Mouse (Mus musculus) midbrain, embryonic 11.5 days (tissue): ENCODE measurements at regions not wholly inside any gene's neighbourhood (a gene's known extent, or its start where the extent isn't known, plus 50 kb on each side); places are given as distances from the start of the nearest gene placed in this dataset.

Experiments used
- ATAC-seq: fragments of 200-750 bp; cut with Nextera tagmentation; 2 replicates; pipeline ENCODE4 v1.8.0; 2017; ENCODE audit warnings: moderate TSS enrichment, moderate library complexity; ENCODE audit not compliant: low FRiP score
- DNase-seq: peaks from one replicate; pipeline ENCODE4 v3.0.0; 2015; ENCODE audit warnings: low spot score; ENCODE audit errors: missing footprints
- H3K27ac ChIP-seq: fragments of 300-500 bp; sonication (generic); 2 replicates; pipeline ENCODE4 v1.5.1; 2014; ENCODE audit warnings: low read depth, low read length
- H3K27me3 ChIP-seq: fragments of 300-500 bp; sonication (generic); 2 replicates; pipeline ENCODE4 v1.6.1; 2014; ENCODE audit warnings: mild to moderate bottlenecking, low read length, moderate library complexity, mixed read lengths; ENCODE audit not compliant: control insufficient read depth, insufficient read depth
- H3K36me3 ChIP-seq: fragments of 300-500 bp; sonication (generic); 2 replicates; pipeline ENCODE4 v1.6.1; 2014; ENCODE audit warnings: mild to moderate bottlenecking, low read length, moderate library complexity, mixed read lengths; ENCODE audit not compliant: control insufficient read depth, insufficient read depth
- H3K4me1 ChIP-seq: fragments of 300-500 bp; sonication (generic); 2 replicates; pipeline ENCODE4 v1.6.1; 2014; ENCODE audit warnings: low read length; ENCODE audit not compliant: control insufficient read depth, insufficient read depth
- H3K4me2 ChIP-seq: fragments of 300-500 bp; sonication (generic); 2 replicates; pipeline ENCODE4 v1.6.1; 2014; ENCODE audit warnings: mild to moderate bottlenecking, moderate library complexity
- H3K4me3 ChIP-seq: fragments of 300-500 bp; sonication (generic); 2 replicates; pipeline ENCODE4 v1.5.1; 2014; ENCODE audit warnings: low read depth, low read length
- H3K9ac ChIP-seq: fragments of 300-500 bp; sonication (generic); 2 replicates; pipeline ENCODE4 v1.6.1; 2014; ENCODE audit warnings: low read length
- H3K9me3 ChIP-seq: fragments of 300-500 bp; sonication (generic); 2 replicates; pipeline ENCODE4 v1.6.1; 2016; ENCODE audit warnings: low read length; ENCODE audit not compliant: control insufficient read depth
- WGBS: fragments of 180-500 bp; shearing (Covaris S2); extraction: QIAGEN DNeasy Blood & Tissue Kit; methylation state at CpG from one replicate; pipeline ENCODE4 v1.1.7; 2014; 5-methylcytosine and 5-hydroxymethylcytosine counted together

DNA sequence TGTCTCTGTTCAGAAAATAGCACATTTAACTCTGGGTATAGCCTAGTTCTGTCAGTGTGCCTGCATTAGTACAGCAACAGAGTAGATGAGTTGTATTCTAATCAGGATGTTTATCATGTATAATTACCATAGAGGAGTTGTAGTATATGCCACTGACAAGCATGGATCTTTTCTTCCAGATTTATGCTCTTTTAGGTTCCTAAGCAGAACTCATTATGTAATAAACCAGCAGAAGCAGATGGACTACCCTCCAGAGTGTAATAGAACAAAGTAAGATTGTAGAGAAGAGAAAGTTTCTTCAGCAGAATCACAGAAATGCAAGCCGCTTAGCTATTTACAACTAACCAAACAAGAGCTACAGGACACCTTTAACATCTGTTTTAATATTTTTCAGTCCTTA, 517.2 kb upstream of the Epha5 start:
- ATAC-seq, result no peak

DNA sequence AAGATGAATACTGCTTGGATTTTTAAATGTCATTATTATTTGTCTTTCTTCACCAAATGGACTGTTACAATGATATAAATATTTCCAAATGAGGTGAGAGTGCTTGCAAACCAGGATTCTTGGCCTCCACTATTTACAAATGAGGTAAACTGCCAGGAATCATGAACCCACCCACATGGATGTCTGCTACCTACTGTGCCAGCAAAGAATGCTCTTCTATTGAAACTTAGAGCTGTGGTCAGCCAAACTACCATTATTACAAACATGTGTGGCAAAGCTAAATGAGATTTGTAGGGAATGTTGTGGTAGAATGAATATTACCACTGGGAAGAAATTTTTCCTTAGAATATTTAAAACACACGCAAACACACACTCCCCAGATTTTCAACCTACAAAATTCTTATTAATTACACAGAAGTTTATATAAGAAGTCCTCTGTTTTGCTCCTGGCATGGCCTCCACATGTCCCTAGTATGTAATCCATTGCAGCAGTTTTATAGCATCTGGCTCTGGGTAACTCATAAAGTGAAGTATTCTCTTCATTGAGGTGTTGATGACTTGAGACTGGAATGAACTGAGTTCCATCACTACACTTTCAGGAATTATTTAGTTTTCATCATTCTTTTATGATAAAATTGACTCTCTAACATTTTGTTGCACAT, 500.6 kb upstream of the Epha5 start:
- Histone ChIP-seq H3K9me3 (no peaks in the 10 kb centered on the region), H3K4me1 (no peaks in the 10 kb centered on the region), H3K36me3 (no peaks in the 10 kb centered on the region), H3K4me2 (no peak overlapping the region), H3K27me3 (no peaks in the 10 kb centered on the region), H3K27ac (no peak overlapping the region), H3K9ac (no peak overlapping the region), H3K4me3 (no peak overlapping the region)
- no peak for DNase-seq
- no peak for ATAC-seq
- 95% methylated on average over 1 of the region's 1 CpGs for WGBS

More for the DNA sequence above, 517.2 kb upstream of the Epha5 start:
- Histone ChIP-seq H3K27ac (no peak overlapping the region), H3K27me3 (no peaks in the 10 kb centered on the region), H3K4me2 (no peak overlapping the region), H3K4me1 (no peaks in the 10 kb centered on the region), H3K36me3 (no peaks in the 10 kb centered on the region), H3K9me3 (no peaks in the 10 kb centered on the region), H3K9ac (no peak overlapping the region), H3K4me3 (no peak overlapping the region)
- 100% methylated on average over 1 of the region's 1 CpGs for WGBS
- DNase-seq, result no peak

DNA sequence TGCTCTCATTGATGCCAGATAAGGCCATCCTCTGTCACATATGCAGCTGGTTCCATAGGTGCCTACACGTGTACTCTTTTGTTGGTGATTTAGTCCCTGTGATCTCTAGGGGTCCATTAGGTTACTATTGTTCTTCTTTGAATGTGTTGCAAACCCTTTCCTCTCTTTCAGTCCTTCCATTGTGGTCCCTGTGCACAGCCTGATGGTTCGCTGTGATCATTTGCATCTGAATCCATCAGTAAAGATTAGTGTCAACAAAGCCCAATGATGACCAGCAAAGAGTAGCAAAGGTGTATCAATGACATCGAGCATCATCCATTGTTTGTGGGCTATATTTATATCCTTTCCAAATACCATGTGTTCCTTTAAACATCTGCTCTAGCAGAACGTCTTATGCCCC, 484.5 kb upstream of the Epha5 start:
- H3K36me3 ChIP-seq, result no peaks in the 10 kb centered on the region
- H3K9ac ChIP-seq, result no peak overlapping the region
- DNase-seq, result peak; percentile 53
- no peak overlapping the region for H3K4me3 ChIP-seq
- WGBS, result 29% methylated on average over 4 of the region's 4 CpGs
- H3K9me3 ChIP-seq, result no peaks in the 10 kb centered on the region
- ATAC-seq, result no peak; the same call in 1 of the 2 replicates
- no peak overlapping the region for H3K27ac ChIP-seq
- H3K27me3 ChIP-seq, result no peaks in the 10 kb centered on the region
- no peaks in the 10 kb centered on the region for H3K4me1 ChIP-seq
- no peak overlapping the region for H3K4me2 ChIP-seq

DNA sequence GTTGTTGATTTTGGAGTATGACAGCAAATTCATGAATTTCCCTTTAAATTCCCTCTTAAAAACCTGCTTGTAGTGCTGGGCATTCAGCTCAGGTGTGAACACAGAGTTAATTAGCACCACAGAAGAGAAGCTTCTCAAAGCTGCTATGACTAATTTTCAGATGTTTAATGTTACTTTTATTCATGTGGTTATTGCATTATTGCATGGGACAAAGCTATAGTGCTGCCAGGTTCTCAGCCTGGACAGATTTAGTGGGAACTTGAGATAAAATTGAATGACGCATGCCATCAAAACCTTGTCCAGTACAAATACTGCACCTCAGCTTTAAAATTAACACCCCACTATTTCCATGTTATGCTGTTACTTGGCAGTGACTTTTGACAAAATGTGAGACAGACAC, 480.4 kb upstream of the Epha5 start:
- Histone ChIP-seq H3K36me3 (no peaks in the 10 kb centered on the region), H3K9me3 (no peaks in the 10 kb centered on the region), H3K4me1 (no peaks in the 10 kb centered on the region), H3K27me3 (no peaks in the 10 kb centered on the region), H3K4me3 (no peak overlapping the region), H3K9ac (no peak overlapping the region), H3K4me2 (no peak overlapping the region), H3K27ac (no peak overlapping the region)
- 97% methylated on average over 1 of the region's 1 CpGs for WGBS
- ATAC-seq (no peak), DNase-seq (peak; percentile 65)

DNA sequence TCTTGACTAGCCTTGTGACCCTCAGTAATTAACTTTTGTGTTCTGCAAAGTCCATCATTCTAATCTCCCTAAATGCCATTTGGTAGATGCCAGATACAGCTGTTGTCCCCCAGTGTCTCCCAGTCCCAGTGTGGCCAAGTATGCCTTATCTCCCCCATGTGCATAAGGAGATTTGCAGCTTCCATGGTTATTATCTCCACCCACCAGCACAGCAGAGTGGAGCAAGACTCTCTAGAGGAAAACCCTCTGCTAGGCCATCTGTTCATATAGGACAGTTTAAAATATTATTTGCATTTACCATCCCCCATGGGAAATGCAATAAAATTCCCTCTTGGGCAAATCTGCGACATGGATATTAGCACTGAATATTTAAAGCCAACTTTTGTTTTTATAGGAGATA, 436.4 kb upstream of the Epha5 start:
- H3K27ac ChIP-seq, result no peak overlapping the region
- peak; percentile 78 for ATAC-seq
- H3K4me1 ChIP-seq, result peaks cover 2% of the 10 kb centered on the region; the same call in 1 of the 2 replicates
- no peak overlapping the region for H3K4me2 ChIP-seq
- 65% methylated on average over 1 of the region's 1 CpGs for WGBS
- no peak for DNase-seq
- no peaks in the 10 kb centered on the region for H3K36me3 ChIP-seq
- H3K27me3 ChIP-seq, result peaks cover 2% of the 10 kb centered on the region; the same call in 1 of the 2 replicates
- no peaks in the 10 kb centered on the region for H3K9me3 ChIP-seq
- H3K9ac ChIP-seq, result no peak overlapping the region
- no peak overlapping the region for H3K4me3 ChIP-seq

DNA sequence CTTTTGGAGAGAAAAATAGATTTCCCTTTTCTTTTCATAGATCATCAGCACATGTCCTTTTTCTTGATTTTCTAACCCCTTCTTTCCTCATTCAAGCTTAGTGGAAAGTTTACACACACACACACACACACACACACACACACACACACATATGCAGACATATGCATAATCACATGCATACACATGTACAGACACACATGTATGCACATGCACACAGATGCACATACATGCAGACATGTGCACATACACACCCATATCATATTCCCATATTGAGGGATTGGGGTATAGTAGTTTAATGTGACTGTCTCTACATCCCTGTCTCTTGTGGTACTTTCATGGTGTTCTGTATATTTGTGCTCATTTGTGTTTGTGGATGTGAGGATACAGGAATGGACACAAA, 432.0 kb upstream of the Epha5 start:
- Histone ChIP-seq H3K9ac (no peak overlapping the region), H3K4me1 (peaks cover 2% of the 10 kb centered on the region; the same call in 1 of the 2 replicates), H3K4me3 (no peak overlapping the region), H3K4me2 (no peak overlapping the region), H3K36me3 (no peaks in the 10 kb centered on the region), H3K27ac (no peak overlapping the region), H3K9me3 (no peaks in the 10 kb centered on the region), H3K27me3 (peaks cover 4% of the 10 kb centered on the region)
- 0 out of 2 replicates have a peak, but pooled peaks have one; percentile 45 for ATAC-seq
- DNase-seq, result no peak

DNA sequence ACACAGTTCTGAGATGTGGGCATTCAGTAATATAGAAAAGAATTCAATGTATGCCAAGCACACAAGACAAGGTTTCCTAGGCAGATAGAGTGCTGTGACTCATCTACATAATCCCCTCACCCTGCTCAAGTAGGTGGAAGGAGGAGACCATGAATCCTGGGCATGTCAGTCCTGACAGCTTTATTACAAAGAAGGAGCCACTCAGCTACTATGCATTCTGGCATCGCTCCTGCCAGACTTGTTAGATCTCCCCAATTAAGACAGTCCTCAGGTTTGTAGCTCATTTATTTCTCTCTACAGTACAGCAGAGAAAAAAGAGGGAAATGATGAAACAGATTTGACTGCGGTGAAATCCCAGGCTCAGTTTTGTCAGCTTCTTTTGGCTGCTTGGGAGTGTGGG, 431.6 kb upstream of the Epha5 start:
- H3K27ac ChIP-seq, result no peak overlapping the region
- H3K4me3 ChIP-seq, result no peak overlapping the region
- peaks cover 4% of the 10 kb centered on the region for H3K27me3 ChIP-seq
- H3K9me3 ChIP-seq, result no peaks in the 10 kb centered on the region
- DNase-seq (peak; percentile 92), ATAC-seq (peak; percentile 96)
- whole genome bisulfite sequencing, result 21% methylated on average over 2 of the region's 2 CpGs
- no peak overlapping the region for H3K9ac ChIP-seq
- H3K36me3 ChIP-seq, result no peaks in the 10 kb centered on the region
- no peak overlapping the region for H3K4me2 ChIP-seq
- peaks cover 2% of the 10 kb centered on the region; the same call in 1 of the 2 replicates for H3K4me1 ChIP-seq

DNA sequence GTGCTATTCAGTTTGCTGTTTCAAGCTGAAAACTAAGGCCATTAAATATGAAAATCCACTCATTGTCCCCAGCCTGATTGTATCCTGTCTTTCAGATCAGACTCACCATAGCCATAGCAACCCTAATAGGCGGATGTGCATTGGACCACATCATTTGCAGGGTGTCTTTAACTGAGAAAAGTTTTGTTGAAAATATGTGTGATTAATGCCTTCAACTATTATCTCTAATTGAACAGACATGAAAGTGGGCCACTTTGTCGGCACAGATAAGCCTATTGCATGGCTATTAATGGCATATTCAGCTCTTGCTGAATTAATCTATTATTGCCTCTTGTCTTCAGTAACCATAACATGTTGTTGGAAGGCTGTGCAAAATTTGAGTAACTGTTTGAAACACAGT, 394.3 kb upstream of the Epha5 start:
- Histone ChIP-seq H3K27me3 (no peaks in the 10 kb centered on the region), H3K4me1 (no peaks in the 10 kb centered on the region; the same call in 1 of the 2 replicates), H3K9me3 (no peaks in the 10 kb centered on the region), H3K27ac (no peak overlapping the region), H3K4me2 (no peak overlapping the region), H3K36me3 (no peaks in the 10 kb centered on the region), H3K4me3 (no peak overlapping the region), H3K9ac (no peak overlapping the region)
- DNase-seq (peak; percentile 93), ATAC-seq (peak; percentile 97)
- WGBS, result 16% methylated on average over 2 of the region's 2 CpGs

DNA sequence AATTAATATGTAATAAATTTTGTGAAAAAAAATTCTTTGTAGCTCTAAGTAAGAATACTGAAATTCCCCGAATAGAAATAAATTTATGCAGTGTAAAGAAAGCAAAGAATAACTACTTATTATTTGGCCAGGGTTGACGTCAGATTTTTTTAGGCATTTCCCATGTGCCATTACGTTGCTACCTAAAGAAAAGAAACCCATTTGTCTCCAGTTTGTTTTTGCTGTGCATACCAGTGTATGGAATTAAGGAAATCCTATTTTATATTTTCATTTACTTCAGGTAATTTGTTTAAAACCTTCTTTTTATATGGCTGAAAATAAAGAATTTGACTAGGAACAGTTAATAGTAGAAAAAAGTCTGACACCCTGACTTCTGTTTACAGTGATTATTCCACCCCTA, 393.7 kb upstream of the Epha5 start:
- no peak overlapping the region for H3K4me2 ChIP-seq

More for the DNA sequence above, 393.7 kb upstream of the Epha5 start:
- H3K4me1 ChIP-seq, result no peaks in the 10 kb centered on the region; the same call in 1 of the 2 replicates
- H3K27ac ChIP-seq, result no peak overlapping the region
- no peak overlapping the region for H3K9ac ChIP-seq
- H3K27me3 ChIP-seq, result no peaks in the 10 kb centered on the region
- H3K36me3 ChIP-seq, result no peaks in the 10 kb centered on the region
- H3K4me3 ChIP-seq, result no peak overlapping the region
- 29% methylated on average over 3 of the region's 3 CpGs for WGBS
- DNase-seq (peak; percentile 87), ATAC-seq (peak; percentile 61)
- H3K9me3 ChIP-seq, result no peaks in the 10 kb centered on the region
